Mouse (Mus musculus) kidney, adult 8-10 months (tissue): ENCODE data around the gene Fau.

Experiments used
- DNase-seq, 2 experiments: peaks; one replicate each; pipeline ENCODE4 v3.0.0; 2022

Gene Fau

GRCm38 (mm10) chr19:6046294-6047153, 11.1 kb upstream of the Fau start, which contains the start of gene Syvn1:
TSS of gene Syvn1 (plus strand) at chr19:6046576.
- DNase-seq = peak; percentile 93 to 96

- DNase-seq = no peak
Observed at GRCm38 (mm10) chr19:6047154-6047898, 10.3 kb upstream of the Fau start.

DNA sequence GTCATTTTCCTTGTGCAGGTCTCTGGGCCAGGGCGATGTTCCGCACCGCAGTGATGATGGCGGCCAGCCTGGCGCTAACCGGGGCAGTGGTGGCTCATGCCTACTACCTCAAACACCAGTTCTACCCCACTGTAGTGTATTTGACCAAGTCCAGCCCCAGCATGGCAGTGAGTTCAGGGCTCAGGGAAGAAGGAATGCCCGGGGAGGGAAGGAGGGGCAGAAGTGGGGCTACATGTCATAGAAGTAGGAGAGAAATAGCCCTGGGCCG, 9.8 kb upstream of the Fau start:
- DNase-seq = no peak

GRCm38 (mm10) chr19:6048681-6049410, 8.8 kb upstream of the Fau start:
- no peak for DNase-seq

DNA sequence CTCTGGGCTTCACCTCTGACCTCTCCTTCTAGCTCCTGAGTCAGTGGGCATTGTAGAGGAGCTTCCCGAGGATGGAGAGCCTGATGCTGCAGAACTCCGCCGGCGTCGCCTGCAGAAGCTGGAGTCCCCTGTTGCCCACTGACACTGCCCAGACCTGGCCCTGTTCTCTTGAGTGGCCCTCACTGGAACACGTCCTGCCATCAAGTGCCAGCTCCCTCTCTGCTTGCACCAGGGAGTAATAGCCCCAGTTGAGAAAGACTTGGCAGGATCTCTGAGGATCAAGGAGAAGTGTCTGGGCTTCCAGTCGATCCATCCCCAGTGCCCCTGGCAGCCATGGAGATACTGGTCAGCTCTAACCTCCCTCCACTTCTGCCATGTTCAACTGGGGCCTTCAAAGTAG, 5.1 kb upstream of the Fau start:
- DNase-seq = no peak

DNA sequence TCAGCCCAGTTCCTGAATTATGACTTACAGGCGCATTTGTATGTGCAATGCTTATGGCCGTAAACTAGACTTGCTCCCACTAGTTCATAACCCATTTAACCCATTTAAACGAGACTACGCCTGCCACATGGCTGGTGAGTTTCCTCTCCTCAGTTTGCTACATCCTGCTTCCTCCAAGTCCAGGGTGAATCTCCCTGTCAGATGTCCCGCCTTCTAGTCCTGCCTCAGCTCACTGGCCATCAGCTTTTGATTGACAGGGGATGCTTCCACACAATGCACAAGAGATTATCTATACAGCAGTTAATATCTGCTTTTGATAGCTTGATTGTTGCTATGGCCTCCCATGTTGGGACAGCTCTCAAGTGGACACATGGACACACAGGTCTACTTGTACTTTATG, 3.3 kb upstream of the Fau start:
- DNase-seq = peak in 1 of 2 experiments; percentile 3

- DNase-seq = no peak
Observed at GRCm38 (mm10) chr19:6056696-6057095, 948 bp upstream of the Fau start.

DNA sequence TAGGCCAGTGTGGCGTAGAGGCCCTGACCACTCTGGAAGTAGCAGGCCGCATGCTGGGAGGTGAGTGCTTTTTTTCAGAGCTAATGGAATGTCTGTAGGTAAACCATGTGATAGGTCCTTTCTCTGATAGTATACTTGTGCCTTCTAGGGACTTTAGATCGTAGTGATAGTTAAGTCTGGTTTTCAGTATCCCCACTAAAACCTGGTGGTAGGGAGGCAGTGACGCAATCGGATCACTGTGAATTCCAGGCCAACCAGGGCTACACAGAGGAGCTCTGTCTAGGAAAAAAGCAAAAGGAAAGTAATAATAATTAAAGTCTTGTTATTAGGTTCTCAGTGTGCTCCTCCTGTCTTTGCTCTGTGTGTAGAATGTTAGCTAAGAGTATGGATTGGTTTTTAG, 869 bp downstream of the Fau start:
- no peak for DNase-seq

DNA sequence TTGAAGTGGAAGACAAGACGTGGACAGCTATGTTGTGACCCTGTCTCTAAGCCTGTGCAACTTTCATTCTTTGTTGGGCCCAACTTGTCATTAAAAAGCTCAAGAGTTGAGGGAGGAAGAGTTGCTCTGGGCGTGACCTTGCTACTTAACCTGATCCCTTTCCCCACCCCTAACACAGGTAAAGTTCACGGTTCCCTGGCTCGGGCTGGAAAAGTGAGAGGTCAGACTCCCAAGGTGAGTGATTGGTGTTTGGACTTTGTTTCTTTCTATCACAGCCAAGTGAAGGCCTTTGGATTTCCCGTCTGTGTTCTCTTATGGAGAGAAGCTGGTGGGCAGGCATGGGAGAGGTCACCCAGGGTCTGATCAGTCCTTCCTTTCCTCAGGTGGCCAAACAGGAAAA, 1.3 kb downstream of the Fau start:
- no peak for DNase-seq

DNA sequence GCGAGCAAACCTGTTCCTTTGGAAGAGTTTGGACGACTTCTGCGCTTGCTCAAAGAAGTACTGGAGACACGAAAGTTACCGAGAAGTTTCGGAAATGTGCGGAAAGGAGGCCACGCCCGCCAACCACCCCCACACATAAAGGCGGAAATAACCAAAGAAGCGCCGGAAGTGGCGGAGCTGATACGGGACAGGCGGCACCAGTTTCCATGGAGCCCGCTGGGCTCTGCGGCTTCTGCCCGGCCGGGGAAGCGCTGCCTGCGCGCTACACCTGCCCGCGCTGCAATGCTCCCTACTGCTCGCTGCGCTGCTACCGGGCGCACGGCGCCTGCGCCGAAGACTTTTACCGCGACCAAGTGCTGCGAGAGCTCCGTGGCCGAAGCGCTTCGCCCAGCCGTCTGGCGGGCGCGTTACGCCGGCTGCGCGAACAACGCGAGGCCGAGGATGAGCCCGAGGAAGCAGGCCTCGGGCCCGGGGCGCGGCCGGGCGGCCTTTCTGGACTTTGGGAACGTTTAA, 3.4 kb downstream of the Fau start, which contains the start of gene Znhit2:
Gene Znhit2, plus strand, starts transcription at position 172 of the 513 bp plus-strand sequence.
- peak; percentile 96 to 97 for DNase-seq

- DNase-seq = peak in 1 of 2 experiments; percentile 50
Observed at GRCm38 (mm10) chr19:6061641-6062302, 4.1 kb downstream of the Fau start.

DNA sequence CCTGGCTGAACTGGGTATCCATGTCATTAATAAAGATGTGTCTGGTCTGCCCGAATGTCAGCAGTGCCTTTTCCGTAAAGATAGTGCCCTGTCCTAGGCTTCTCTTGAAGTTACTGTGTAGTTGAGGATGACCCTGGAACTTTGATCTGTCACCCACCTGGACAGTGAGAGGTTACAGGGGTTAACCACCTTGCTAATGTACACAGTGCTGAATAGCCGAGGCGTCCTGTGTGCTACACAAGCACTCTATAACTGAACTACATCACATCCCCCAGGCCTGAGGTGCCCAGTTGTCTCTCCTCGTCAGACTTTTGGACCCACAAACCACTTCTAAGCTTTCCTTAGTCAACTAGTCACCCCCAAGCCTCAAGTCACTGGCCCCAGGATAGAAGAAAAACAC, 4.8 kb downstream of the Fau start:
- DNase-seq = no peak

- no peak for DNase-seq
Observed at GRCm38 (mm10) chr19:6063081-6063480, 5.4 kb downstream of the Fau start.

DNA sequence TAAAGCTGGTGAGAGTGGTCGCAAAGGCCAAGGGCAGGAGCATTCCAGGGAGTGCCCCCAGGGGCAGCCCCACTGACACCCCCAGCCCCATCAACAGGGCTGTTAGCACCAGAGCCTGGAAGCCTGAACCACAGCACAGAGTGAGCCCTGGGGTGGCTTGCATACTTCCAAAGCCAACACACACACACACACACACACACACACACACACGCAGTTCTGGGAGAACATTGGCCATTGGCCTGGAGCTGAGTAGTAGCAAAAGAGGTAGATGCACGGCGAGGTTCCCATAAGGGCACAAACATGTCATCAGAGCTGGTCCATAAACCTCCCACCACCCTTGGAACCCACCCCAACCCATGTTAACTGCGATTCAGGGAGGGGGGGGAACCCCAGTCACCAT, 8.9 kb downstream of the Fau start:
- no peak for DNase-seq

DNA sequence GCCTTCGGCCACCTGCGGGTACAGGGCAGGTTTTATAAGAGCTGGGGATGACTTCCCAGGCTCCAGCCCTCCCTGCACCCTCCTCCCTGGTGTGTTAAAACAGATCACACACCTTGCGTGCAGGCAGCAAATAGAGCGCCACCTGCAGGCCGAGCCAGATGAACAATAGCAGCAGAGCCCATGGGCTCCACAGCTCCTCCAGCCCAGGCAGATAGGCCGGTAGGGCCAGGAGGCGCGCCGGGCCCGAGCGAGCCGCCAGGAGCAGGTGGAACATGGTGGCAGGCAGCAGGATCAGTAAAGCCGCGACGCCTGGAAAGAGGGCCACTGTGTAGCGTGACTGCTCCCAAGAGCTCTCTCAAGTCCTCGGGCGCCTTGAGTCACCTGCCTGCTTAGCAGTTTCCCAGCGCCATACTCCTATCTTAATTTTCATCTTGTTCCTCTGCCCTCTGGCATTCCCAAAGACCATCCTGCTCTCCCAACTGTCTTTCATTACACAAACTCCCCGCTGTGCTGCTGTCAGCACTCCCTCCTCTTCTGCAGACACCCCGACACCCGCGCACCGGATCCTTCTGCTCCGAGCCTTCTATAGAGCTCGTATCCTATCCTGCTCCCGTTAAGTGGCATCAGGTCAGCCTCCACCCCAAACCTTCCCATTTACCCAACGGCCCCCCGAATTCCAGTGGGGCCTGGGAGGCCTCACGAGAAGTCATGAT, 9.5 kb downstream of the Fau start:
- peak; percentile 79 to 85 for DNase-seq

- peak; percentile 93 to 94 for DNase-seq
Observed at GRCm38 (mm10) chr19:6067724-6068415, 10.2 kb downstream of the Fau start, which contains the start of gene Tm7sf2. TSS of gene Tm7sf2 (minus strand) at chr19:6068373.

- DNase-seq = no peak
Observed at GRCm38 (mm10) chr19:6068951-6069350, 11.3 kb downstream of the Fau start.

- DNase-seq = no peak
Observed at GRCm38 (mm10) chr19:6069851-6070250, 12.2 kb downstream of the Fau start.

DNA sequence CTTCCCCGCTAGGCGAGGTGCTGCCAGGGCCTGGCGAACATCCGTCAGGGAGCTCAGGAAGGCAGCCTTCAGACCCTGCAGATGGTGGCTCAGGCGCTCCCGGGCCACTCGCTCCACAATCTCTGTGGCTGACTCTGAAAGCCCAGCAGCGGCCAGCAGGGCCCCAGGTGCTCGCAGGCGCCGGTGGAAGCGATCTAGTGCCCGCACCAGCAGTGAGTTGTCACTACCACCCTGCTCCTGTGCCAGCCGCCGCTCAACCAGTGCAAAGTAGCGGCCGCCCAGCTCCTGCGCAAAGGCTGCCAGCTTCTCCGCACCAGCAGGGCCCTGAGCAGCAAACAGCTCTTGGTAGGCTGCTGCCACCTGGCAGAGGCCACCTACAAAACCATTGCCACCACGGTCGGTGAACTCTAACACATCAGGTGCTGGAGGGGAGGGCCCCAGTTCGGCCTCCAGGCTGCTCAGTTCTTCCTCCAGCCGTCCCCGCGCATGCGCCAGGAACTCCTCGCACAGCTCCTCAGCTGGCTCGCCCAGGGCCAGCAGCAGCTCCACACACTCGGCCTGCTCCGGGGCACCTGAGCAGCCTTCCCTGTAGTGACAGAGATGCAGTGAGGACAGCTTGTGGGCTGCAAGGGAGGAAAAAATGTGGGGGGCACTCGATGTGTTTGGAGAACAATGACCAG, 13.1 kb downstream of the Fau start:
- no peak for DNase-seq

GRCm38 (mm10) chr19:6071261-6071660, 13.6 kb downstream of the Fau start:
- DNase-seq = no peak

DNA sequence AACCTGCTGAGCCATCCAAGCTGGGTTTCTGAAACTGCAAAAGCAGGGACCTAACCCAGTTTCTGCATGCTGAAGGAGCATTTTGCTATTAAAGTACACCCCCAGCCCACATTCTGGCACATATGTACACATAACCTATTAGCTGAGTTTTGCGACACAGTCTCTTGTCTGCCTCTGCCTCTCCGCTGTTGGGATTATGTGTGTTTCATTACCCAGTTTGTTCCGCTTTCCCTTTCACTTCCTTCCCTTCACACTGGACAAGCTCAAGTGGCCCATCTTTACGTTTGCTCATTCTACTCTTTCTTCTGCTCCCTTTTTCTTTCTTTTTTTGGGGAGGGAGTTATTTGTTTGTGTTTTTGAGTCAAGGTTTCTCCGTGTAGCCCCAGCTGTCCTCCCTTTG, 16.2 kb downstream of the Fau start:
- DNase-seq = no peak
